Mouse (Mus musculus): Measurements from ENCODE around the gene Cacng1. TPM values are rescaled to one million over a fixed set of nuclear protein-coding genes. Genes with fewer than 3 reads are reported as not detected.

The Cacng1 gene
- polyA plus RNA-seq, 1 experiment from 2014 or later: 0.35 TPM

DNA sequence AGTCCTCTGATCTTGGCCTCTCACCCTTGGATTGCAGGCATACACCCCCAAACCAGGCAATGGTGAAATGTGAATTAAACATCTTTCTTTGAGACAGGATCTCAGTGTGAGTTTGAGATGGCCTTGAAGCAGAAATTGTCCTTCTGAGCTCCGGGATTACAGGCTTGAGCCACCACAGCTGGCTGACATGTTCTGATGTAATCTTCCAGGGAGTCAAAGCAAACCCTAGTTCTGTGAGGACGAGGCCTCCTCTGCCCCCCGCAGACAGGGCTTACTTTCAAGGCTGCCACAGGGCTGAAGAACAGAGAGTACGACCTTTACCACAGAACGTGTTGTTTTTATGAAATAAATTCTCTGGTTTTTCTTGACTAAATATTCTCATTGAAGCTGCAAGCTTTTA is 42.3 kb downstream of the Cacng1 start:
- WGBS: 83% methylated on average over 5 of the region's 5 CpGs
- no peaks in the 10 kb centered on the region for H3K9me3 ChIP-seq
- H3K4me3 ChIP-seq: no peak overlapping the region
- H3K9ac ChIP-seq: no peak overlapping the region
- no peak for ATAC-seq (ENCODE audit: low FRiP score)
- no peak overlapping the region for H3K27ac ChIP-seq
- no peaks in the 10 kb centered on the region for H3K27me3 ChIP-seq
- H3K36me3 ChIP-seq: peaks cover 44% of the 10 kb centered on the region
- H3K4me1 ChIP-seq (replicated peaks): peaks cover 21% of the 10 kb centered on the region
- H3K4me2 ChIP-seq: no peak overlapping the region

DNA sequence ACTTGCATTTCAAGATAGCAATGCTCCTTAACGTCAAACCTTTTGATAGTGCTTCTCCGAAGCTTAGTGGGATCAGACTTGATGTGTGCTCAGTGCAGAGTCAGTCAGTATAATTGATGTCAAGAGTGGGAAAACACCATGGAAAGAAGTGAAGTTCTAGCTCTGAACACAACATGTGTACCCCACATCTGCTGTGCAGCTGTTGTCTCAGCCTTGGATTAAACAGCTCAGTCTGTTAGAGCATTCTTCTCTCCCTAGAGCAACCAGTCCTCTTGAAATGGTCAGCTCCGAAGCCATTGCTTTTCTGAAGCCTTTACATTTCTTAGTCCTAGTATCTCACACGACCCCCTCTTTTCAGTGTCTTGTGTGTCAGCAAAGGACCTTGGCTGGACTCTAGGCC is 47.3 kb downstream of the Cacng1 start:
- Histone ChIP-seq H3K27ac (no peak overlapping the region), H3K4me3 (no peak overlapping the region), H3K9ac (no peak overlapping the region), H3K4me1 (replicated peaks) (no peaks in the 10 kb centered on the region), H3K36me3 (peaks cover 80% of the 10 kb centered on the region), H3K27me3 (no peaks in the 10 kb centered on the region), H3K4me2 (no peak overlapping the region), H3K9me3 (no peaks in the 10 kb centered on the region)
- 91% methylated on average over 4 of the region's 4 CpGs for WGBS
- no peak for ATAC-seq (ENCODE audit: low FRiP score)

- H3K27ac ChIP-seq: no peak overlapping the region
- no peak for ATAC-seq (ENCODE audit: low FRiP score)
- no peak overlapping the region for H3K4me3 ChIP-seq
- no peaks in the 10 kb centered on the region for H3K27me3 ChIP-seq
- WGBS: 90% methylated on average over 6 of the region's 6 CpGs
- no peaks in the 10 kb centered on the region for H3K4me1 ChIP-seq (replicated peaks)
- H3K4me2 ChIP-seq: no peak overlapping the region
- no peaks in the 10 kb centered on the region for H3K9me3 ChIP-seq
- peaks cover 80% of the 10 kb centered on the region for H3K36me3 ChIP-seq
- no peak overlapping the region for H3K9ac ChIP-seq
Measured at GRCm38 (mm10) chr11:107668223-107668622, 48.1 kb downstream of the Cacng1 start.

GRCm38 (mm10) chr11:107667542-107667941 is 48.8 kb downstream of the Cacng1 start:
- no peak overlapping the region for H3K4me3 ChIP-seq
- WGBS: 87% methylated on average over 2 of the region's 2 CpGs
- no peak overlapping the region for H3K27ac ChIP-seq
- H3K36me3 ChIP-seq: peaks cover 81% of the 10 kb centered on the region
- H3K27me3 ChIP-seq: no peaks in the 10 kb centered on the region
- H3K4me1 ChIP-seq (replicated peaks): no peaks in the 10 kb centered on the region
- no peak for ATAC-seq (ENCODE audit: low FRiP score)
- H3K4me2 ChIP-seq: no peak overlapping the region
- H3K9me3 ChIP-seq: no peaks in the 10 kb centered on the region
- H3K9ac ChIP-seq: no peak overlapping the region

GRCm38 (mm10) chr11:107662666-107663065 is 53.7 kb downstream of the Cacng1 start:
- no peak overlapping the region for H3K27ac ChIP-seq
- peaks cover 65% of the 10 kb centered on the region for H3K36me3 ChIP-seq
- H3K4me2 ChIP-seq: no peak overlapping the region
- H3K4me3 ChIP-seq: no peak overlapping the region
- no peaks in the 10 kb centered on the region for H3K27me3 ChIP-seq
- ATAC-seq (ENCODE audit: low FRiP score): no peak
- 76% methylated on average over 5 of the region's 5 CpGs for WGBS
- H3K9ac ChIP-seq: no peak overlapping the region
- no peaks in the 10 kb centered on the region for H3K9me3 ChIP-seq
- H3K4me1 ChIP-seq (replicated peaks): peaks cover 6% of the 10 kb centered on the region; the same call in 1 of the 2 replicates

DNA sequence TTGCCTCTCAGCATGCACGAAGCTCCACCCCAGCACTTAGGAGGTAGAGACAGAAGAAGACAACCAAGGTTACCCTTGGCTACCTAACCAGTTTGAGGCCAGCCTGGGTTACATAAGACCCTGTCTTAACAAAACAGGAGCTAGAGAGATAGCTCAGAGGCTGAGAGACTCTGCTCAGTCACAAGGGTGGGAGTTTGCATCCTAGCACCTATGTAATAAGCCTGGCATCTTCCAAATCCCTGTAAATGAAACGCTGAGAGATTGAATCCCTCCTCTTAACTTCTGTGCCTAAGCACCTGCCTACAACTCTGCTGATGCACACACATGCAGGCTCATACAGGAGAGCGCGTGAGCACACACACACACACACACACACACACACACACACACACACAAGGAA is 55.9 kb downstream of the Cacng1 start:
- no peak for ATAC-seq (ENCODE audit: low FRiP score)
- peaks cover 54% of the 10 kb centered on the region for H3K36me3 ChIP-seq
- 94% methylated on average over 4 of the region's 4 CpGs for WGBS
- H3K9me3 ChIP-seq: no peaks in the 10 kb centered on the region
- H3K27ac ChIP-seq: no peak overlapping the region
- H3K9ac ChIP-seq: no peak overlapping the region
- no peak overlapping the region for H3K4me2 ChIP-seq
- H3K27me3 ChIP-seq: no peaks in the 10 kb centered on the region
- H3K4me1 ChIP-seq (replicated peaks): peaks cover 8% of the 10 kb centered on the region; the same call in 1 of the 2 replicates
- no peak overlapping the region for H3K4me3 ChIP-seq

DNA sequence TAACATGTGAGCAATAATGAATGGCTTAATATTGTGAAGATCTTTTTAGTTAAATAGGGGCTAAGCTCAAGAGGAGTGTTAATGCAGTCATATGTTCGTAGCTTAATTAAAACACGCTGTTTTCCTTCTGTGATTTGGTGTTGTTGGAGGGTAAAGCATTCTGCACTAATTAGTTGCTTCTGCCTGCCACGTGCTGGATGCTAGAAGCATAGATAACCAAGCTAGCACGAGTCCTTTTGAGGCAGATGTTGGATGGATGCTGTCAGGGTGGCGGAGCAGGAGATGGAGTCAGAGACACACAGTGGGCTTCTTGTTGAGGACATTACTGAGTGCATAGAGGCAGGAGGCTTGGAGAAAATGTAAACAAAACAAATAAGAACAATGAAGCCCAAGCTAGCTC is 59.2 kb downstream of the Cacng1 start:
- Histone ChIP-seq H3K4me1 (replicated peaks) (peaks cover 9% of the 10 kb centered on the region), H3K27ac (no peak overlapping the region), H3K36me3 (peaks cover 38% of the 10 kb centered on the region), H3K4me2 (no peak overlapping the region), H3K27me3 (no peaks in the 10 kb centered on the region), H3K9ac (no peak overlapping the region), H3K9me3 (no peaks in the 10 kb centered on the region), H3K4me3 (no peak overlapping the region)
- WGBS: 76% methylated on average over 5 of the region's 5 CpGs
- no peak for ATAC-seq (ENCODE audit: low FRiP score)

- Histone ChIP-seq H3K9ac (no peak overlapping the region), H3K4me2 (no peak overlapping the region), H3K4me3 (no peak overlapping the region), H3K9me3 (no peaks in the 10 kb centered on the region), H3K27ac (no peak overlapping the region), H3K36me3 (peaks cover 27% of the 10 kb centered on the region), H3K27me3 (no peaks in the 10 kb centered on the region), H3K4me1 (replicated peaks) (peaks cover 14% of the 10 kb centered on the region)
- 69% methylated on average over 4 of the region's 4 CpGs for WGBS
- ATAC-seq (ENCODE audit: low FRiP score): no peak
Measured at GRCm38 (mm10) chr11:107655538-107655937, 60.8 kb downstream of the Cacng1 start.

Other genes starting within 250 kb of the Cacng1 start
- 33.9 and 35.2 TPM in 2 replicates for gene Pitpnc1, start 245.8 kb downstream of the Cacng1 start, polyA plus RNA-seq (2015; fragmentation: Nextera tagmentation; extraction: Ambion mirVana)
- gene Psmd12, start 237.0 kb downstream of the Cacng1 start, polyA plus RNA-seq (2015; fragmentation: Nextera tagmentation; extraction: Ambion mirVana): 158 and 163 TPM in 2 replicates
- 16.2 and 17.7 TPM in 2 replicates for gene Helz, start 168.6 kb downstream of the Cacng1 start, polyA plus RNA-seq (2015; fragmentation: Nextera tagmentation; extraction: Ambion mirVana)
- gene Cacng4, start 78.0 kb upstream of the Cacng1 start, polyA plus RNA-seq (2015; fragmentation: Nextera tagmentation; extraction: Ambion mirVana): 50.0 TPM in 2 replicates
- gene Cacng5, start 198.5 kb upstream of the Cacng1 start, polyA plus RNA-seq (2015; fragmentation: Nextera tagmentation; extraction: Ambion mirVana): 4.7 and 5.8 TPM in 2 replicates

Measured in hindbrain, embryonic 13.5 days (tissue).